Mouse (Mus musculus) kidney, embryonic 15.5 days (tissue): ENCODE results near the gene Pde4b. TPM values are rescaled to one million over a fixed set of nuclear protein-coding genes. Genes with fewer than 3 reads are reported as not detected.

ENCODE experiments used
- ATAC-seq: fragments of 200-750 bp; cut with Nextera tagmentation; replicated peaks from 2 replicates; pipeline ENCODE4 v1.8.0; 2017; ENCODE audit warnings: moderate TSS enrichment; ENCODE audit not compliant: low FRiP score
- H3K27ac ChIP-seq: fragments of 300-500 bp; sonication (generic); 2 replicates; pipeline ENCODE4 v1.5.1; 2015; ENCODE audit warnings: mild to moderate bottlenecking, inconsistent platforms
- H3K27me3 ChIP-seq: fragments of 300-500 bp; sonication (generic); 2 replicates; pipeline ENCODE4 v1.6.1; 2015; ENCODE audit warnings: inconsistent platforms
- H3K36me3 ChIP-seq: fragments of 300-500 bp; sonication (generic); 2 replicates; pipeline ENCODE4 v1.6.1; 2015; ENCODE audit warnings: inconsistent platforms
- H3K4me1 ChIP-seq: fragments of 300-500 bp; sonication (generic); 2 replicates; pipeline ENCODE4 v1.6.1; 2015; ENCODE audit warnings: inconsistent platforms
- H3K4me2 ChIP-seq: fragments of 300-500 bp; sonication (generic); 2 replicates; pipeline ENCODE4 v1.6.1; 2015; ENCODE audit warnings: moderate library complexity, mild to moderate bottlenecking, inconsistent platforms
- H3K4me3 ChIP-seq: fragments of 300-500 bp; sonication (generic); replicated peaks from 2 replicates; pipeline ENCODE4 v1.5.1; 2015; ENCODE audit warnings: mild to moderate bottlenecking, inconsistent platforms
- H3K9ac ChIP-seq: fragments of 300-500 bp; sonication (generic); 2 replicates; pipeline ENCODE4 v1.6.1; 2015; ENCODE audit warnings: mild to moderate bottlenecking, inconsistent platforms
- H3K9me3 ChIP-seq: fragments of 300-500 bp; sonication (generic); replicated peaks from 2 replicates; pipeline ENCODE4 v1.6.1; 2016; ENCODE audit warnings: inconsistent platforms
- WGBS: fragments of 180-500 bp; shearing (Covaris S2); methylation state at CpG from one replicate; pipeline ENCODE4 v1.1.7; 2015; ENCODE audit warnings: mixed read lengths; 5-methylcytosine and 5-hydroxymethylcytosine counted together
- polyA plus RNA-seq: library from polyadenylated mRNA; unstranded; fragments of >200 nt; fragmentation: Nextera tagmentation; extraction: Ambion mirVana; gene quantifications from 2 replicates; pipeline ENCODE4 v1.2.1, GENCODE M21; 2015

Gene Pde4b
- polyA plus RNA-seq, 1 experiment from 2014 or later: 13.6 TPM

- Histone ChIP-seq H3K36me3 (no peaks in the 10 kb centered on the region), H3K9ac (no peak overlapping the region), H3K4me1 (no peaks in the 10 kb centered on the region), H3K27me3 (no peaks in the 10 kb centered on the region), H3K4me2 (no peak overlapping the region), H3K9me3 (no peaks in the 10 kb centered on the region), H3K4me3 (no peak overlapping the region), H3K27ac (no peak overlapping the region)
- WGBS: 74% methylated on average over 4 of the region's 4 CpGs
- no peak for ATAC-seq
These were observed 536.7 kb downstream of the Pde4b start for GRCm38 (mm10) chr4:102623789-102624611.

DNA sequence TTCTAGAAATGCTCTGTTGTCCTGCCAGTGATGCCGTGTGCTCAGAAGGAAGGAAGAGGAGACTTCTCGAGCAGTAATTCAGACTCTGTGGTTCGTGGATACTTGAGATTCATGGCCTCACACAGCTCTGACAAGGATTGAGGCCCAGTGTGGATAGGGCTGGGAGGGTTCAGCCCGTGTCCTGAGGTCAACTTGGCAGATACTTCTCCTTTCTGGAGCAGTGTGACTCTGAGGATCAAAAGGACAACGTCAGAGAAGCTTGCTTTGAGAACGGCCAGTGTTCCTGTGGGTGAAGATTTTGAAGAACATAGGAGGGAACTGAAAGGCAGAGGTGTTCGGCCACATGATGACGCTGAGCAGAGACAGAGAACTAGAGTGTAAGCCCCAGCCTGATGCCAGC lies 537.6 kb downstream of the Pde4b start:
- no peaks in the 10 kb centered on the region for H3K4me1 ChIP-seq
- WGBS: 70% methylated on average over 8 of the region's 8 CpGs
- H3K27me3 ChIP-seq: no peaks in the 10 kb centered on the region
- no peak overlapping the region for H3K27ac ChIP-seq
- no peak overlapping the region for H3K4me2 ChIP-seq
- H3K4me3 ChIP-seq: no peak overlapping the region
- no peak for ATAC-seq
- H3K9ac ChIP-seq: no peak overlapping the region
- no peaks in the 10 kb centered on the region for H3K36me3 ChIP-seq
- no peaks in the 10 kb centered on the region for H3K9me3 ChIP-seq

DNA sequence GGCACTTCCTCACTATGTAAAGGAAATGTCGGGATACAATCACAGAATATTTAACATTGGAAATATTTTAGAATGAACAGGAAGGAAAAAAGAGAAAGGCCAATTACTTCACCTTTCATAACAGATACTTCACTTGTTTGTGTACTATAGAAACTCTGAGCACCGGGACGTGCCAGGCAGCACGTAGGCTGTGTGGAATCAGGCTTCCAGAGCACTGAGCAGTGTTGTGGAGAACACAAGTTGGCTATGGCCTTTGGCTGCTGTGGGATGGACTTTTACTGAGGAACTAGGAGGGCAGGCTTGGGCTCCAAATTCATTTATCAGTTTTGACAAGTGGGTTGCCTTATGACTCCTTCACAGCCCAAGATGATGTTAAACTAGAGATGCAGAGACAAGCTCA lies 540.5 kb downstream of the Pde4b start:
- 87% methylated on average over 4 of the region's 4 CpGs for WGBS
- no peak overlapping the region for H3K27ac ChIP-seq
- no peaks in the 10 kb centered on the region for H3K9me3 ChIP-seq
- no peak overlapping the region for H3K9ac ChIP-seq
- H3K27me3 ChIP-seq: no peaks in the 10 kb centered on the region
- no peak for ATAC-seq
- no peak overlapping the region for H3K4me2 ChIP-seq
- no peaks in the 10 kb centered on the region for H3K4me1 ChIP-seq
- no peak overlapping the region for H3K4me3 ChIP-seq
- H3K36me3 ChIP-seq: no peaks in the 10 kb centered on the region

DNA sequence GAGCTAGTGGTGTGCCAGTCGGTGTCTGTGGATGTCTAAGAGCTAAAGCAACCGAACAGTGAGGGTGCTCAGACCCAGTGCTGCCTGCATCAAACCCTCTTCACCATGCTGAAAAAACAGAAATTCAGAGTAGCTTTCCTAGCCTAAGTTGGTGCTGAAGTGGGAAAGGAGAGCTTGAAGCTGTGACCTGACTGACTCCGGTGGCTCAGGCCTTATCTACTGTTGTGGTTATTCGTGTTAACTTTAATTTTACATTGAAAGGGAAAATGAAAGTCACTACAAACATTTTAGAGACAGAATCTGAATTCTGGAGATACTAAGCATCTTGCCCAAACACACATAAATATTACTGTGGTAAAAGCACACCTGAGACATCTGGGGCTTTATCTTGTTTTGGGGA lies 542.3 kb downstream of the Pde4b start:
- no peak overlapping the region for H3K4me2 ChIP-seq
- H3K9me3 ChIP-seq: no peaks in the 10 kb centered on the region
- no peaks in the 10 kb centered on the region for H3K27me3 ChIP-seq
- H3K9ac ChIP-seq: no peak overlapping the region
- no peak overlapping the region for H3K27ac ChIP-seq
- no peaks in the 10 kb centered on the region for H3K36me3 ChIP-seq
- WGBS: 79% methylated on average over 4 of the region's 4 CpGs
- no peaks in the 10 kb centered on the region for H3K4me1 ChIP-seq
- no peak for ATAC-seq
- no peak overlapping the region for H3K4me3 ChIP-seq

DNA sequence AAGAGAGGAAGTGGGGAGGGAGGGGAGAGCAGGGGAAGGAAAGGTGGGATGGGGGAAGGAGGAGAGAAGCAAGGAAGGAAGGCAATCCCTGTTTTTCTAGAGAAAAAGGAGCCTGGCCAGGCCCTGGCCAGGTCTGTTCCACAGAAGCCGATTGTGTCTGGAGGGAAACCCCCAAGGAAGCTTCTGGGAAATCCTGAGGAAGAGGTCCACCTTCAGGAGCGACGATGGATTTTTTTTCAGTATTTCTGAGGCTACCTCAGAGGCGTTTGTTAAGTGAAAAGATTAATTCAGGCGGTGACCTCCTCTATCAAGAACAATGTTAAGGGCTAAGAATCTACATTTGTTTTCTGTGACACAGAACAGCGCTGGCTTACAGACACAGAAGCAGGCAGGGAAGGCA lies 542.9 kb downstream of the Pde4b start:
- no peaks in the 10 kb centered on the region for H3K36me3 ChIP-seq
- ATAC-seq: no peak
- no peak overlapping the region for H3K4me2 ChIP-seq
- H3K4me3 ChIP-seq: no peak overlapping the region
- no peaks in the 10 kb centered on the region for H3K9me3 ChIP-seq
- 47% methylated on average over 6 of the region's 6 CpGs for WGBS
- H3K4me1 ChIP-seq: no peaks in the 10 kb centered on the region
- no peak overlapping the region for H3K9ac ChIP-seq
- no peak overlapping the region for H3K27ac ChIP-seq
- H3K27me3 ChIP-seq: no peaks in the 10 kb centered on the region

- Histone ChIP-seq H3K36me3 (no peaks in the 10 kb centered on the region), H3K9ac (no peak overlapping the region), H3K27ac (no peak overlapping the region), H3K4me1 (no peaks in the 10 kb centered on the region), H3K27me3 (no peaks in the 10 kb centered on the region), H3K4me3 (no peak overlapping the region), H3K4me2 (no peak overlapping the region), H3K9me3 (no peaks in the 10 kb centered on the region)
- ATAC-seq: no peak
- WGBS: 40% methylated on average over 3 of the region's 3 CpGs
These were observed 544.3 kb downstream of the Pde4b start for GRCm38 (mm10) chr4:102631624-102632023.

GRCm38 (mm10) chr4:102633241-102633640 lies 545.9 kb downstream of the Pde4b start:
- H3K4me3 ChIP-seq: no peak overlapping the region
- no peaks in the 10 kb centered on the region for H3K36me3 ChIP-seq
- ATAC-seq: no peak
- WGBS: 88% methylated on average over 5 of the region's 5 CpGs
- no peak overlapping the region for H3K4me2 ChIP-seq
- H3K9me3 ChIP-seq: no peaks in the 10 kb centered on the region
- no peak overlapping the region for H3K27ac ChIP-seq
- no peaks in the 10 kb centered on the region for H3K27me3 ChIP-seq
- H3K9ac ChIP-seq: no peak overlapping the region
- H3K4me1 ChIP-seq: no peaks in the 10 kb centered on the region

- WGBS: 47% methylated on average over 9 of the region's 9 CpGs
- H3K9ac ChIP-seq: no peak overlapping the region
- ATAC-seq: no peak
These were observed 547.9 kb downstream of the Pde4b start for GRCm38 (mm10) chr4:102635258-102635657.

DNA sequence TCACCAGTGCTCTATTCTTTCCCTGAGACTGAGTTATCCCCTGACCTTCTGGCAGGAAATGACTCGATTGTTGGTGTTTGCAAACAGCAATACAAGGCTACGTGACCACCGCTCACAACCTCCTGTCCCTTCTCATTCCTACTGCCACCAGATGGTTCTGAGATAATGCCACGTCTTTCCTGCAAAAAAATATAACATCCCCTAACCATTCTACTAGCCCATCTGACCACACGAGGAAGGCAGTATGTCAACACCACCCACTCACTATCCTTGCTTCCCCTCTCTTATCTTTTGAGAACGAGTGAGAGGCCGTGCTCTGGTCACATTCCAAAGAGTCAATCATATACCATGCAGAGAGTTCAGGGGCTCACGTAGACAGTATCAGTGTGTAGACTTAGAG lies 548.6 kb downstream of the Pde4b start:
- Histone ChIP-seq H3K9ac (no peak overlapping the region), H3K4me2 (no peak overlapping the region), H3K4me1 (no peaks in the 10 kb centered on the region), H3K27me3 (no peaks in the 10 kb centered on the region), H3K9me3 (no peaks in the 10 kb centered on the region), H3K4me3 (no peak overlapping the region), H3K27ac (no peak overlapping the region), H3K36me3 (no peaks in the 10 kb centered on the region)
- no peak for ATAC-seq
- 53% methylated on average over 8 of the region's 8 CpGs for WGBS

More at GRCm38 (mm10) chr4:102635258-102635657, 547.9 kb downstream of the Pde4b start:
- H3K4me3 ChIP-seq: no peak overlapping the region
- H3K36me3 ChIP-seq: no peaks in the 10 kb centered on the region
- no peaks in the 10 kb centered on the region for H3K4me1 ChIP-seq
- no peaks in the 10 kb centered on the region for H3K9me3 ChIP-seq
- no peaks in the 10 kb centered on the region for H3K27me3 ChIP-seq
- no peak overlapping the region for H3K4me2 ChIP-seq
- H3K27ac ChIP-seq: no peak overlapping the region

GRCm38 (mm10) chr4:102637348-102637910 lies 550.1 kb downstream of the Pde4b start:
- Histone ChIP-seq H3K36me3 (no peaks in the 10 kb centered on the region), H3K4me2 (no peak overlapping the region), H3K27ac (no peak overlapping the region), H3K4me1 (no peaks in the 10 kb centered on the region), H3K9ac (no peak overlapping the region), H3K27me3 (no peaks in the 10 kb centered on the region), H3K9me3 (no peaks in the 10 kb centered on the region), H3K4me3 (no peak overlapping the region)
- no peak for ATAC-seq
- 82% methylated on average over 4 of the region's 4 CpGs for WGBS

DNA sequence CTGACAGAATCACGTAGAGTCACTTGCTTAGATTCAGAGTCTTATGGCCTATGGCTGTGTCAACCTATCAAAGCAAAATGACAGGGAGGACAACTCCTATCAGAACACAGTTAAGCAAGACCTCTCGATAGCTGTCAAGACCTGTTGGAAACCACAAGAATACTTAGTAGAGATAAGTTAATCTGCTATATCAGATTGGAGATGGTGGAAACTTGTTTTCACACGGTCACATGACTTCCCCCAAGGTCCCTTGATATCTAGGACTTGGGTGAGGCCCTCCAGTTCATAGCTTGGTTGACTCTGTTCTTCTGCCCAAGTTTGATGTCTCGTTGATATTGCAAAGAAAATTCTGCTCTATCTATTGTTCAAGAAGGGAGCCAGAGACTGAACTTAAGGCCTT lies 553.6 kb downstream of the Pde4b start:
- Histone ChIP-seq H3K27ac (no peak overlapping the region), H3K36me3 (no peaks in the 10 kb centered on the region), H3K9me3 (no peaks in the 10 kb centered on the region), H3K27me3 (no peaks in the 10 kb centered on the region), H3K9ac (no peak overlapping the region), H3K4me3 (no peak overlapping the region), H3K4me2 (no peak overlapping the region), H3K4me1 (no peaks in the 10 kb centered on the region)
- no peak for ATAC-seq
- WGBS: 85% methylated on average over 4 of the region's 4 CpGs

GRCm38 (mm10) chr4:102644062-102644461 lies 556.7 kb downstream of the Pde4b start:
- Histone ChIP-seq H3K4me3 (no peak overlapping the region), H3K9me3 (no peaks in the 10 kb centered on the region), H3K9ac (no peak overlapping the region), H3K27me3 (no peaks in the 10 kb centered on the region), H3K4me1 (no peaks in the 10 kb centered on the region), H3K27ac (no peak overlapping the region), H3K36me3 (no peaks in the 10 kb centered on the region), H3K4me2 (no peak overlapping the region)
- WGBS: 82% methylated on average over 6 of the region's 6 CpGs
- no peak for ATAC-seq

- ATAC-seq: no peak
- H3K9me3 ChIP-seq: no peaks in the 10 kb centered on the region
These were observed 559.7 kb downstream of the Pde4b start for GRCm38 (mm10) chr4:102647056-102647455.

More at GRCm38 (mm10) chr4:102647056-102647455, 559.7 kb downstream of the Pde4b start:
- no peaks in the 10 kb centered on the region for H3K36me3 ChIP-seq
- H3K4me3 ChIP-seq: no peak overlapping the region
- H3K4me2 ChIP-seq: no peak overlapping the region
- H3K9ac ChIP-seq: no peak overlapping the region
- no peak overlapping the region for H3K27ac ChIP-seq
- no peaks in the 10 kb centered on the region for H3K27me3 ChIP-seq
- 25% methylated on average over 2 of the region's 2 CpGs for WGBS
- H3K4me1 ChIP-seq: no peaks in the 10 kb centered on the region
